Mouse (Mus musculus): Measurements from ENCODE around the gene Utp14a.
"Not testable (repeated sequence)": the region's sequence is repeated elsewhere in the genome, so short reads cannot be mapped to it uniquely, and the experiment has no call there.

Utp14a gene

DNA sequence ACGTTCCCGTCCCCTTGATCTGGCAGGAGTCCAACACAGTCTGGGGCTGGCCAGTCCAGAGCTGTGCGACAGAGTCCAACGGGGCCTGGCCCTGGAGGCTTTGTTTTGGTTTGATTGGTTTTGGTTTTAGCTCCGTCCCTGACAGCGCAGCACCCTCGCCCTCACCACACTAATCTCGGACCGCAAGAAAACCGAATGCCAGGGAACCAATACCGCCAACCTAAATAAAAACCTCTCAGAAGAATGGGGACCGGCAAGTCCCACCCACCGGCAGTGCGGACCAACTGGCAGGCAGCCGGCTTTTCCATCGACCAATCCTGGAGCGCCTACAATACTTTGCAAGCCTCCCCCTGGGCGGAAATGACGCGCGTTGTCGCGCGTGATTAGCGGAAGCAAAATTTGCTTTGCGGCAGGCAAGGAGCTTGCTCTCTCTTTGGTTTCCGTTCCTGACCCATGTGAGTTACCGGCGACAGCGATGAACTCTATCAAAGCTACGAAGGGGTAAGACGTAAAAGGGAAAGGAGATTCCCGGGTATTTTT lies at the start of gene Utp14a:
Utp14a (plus strand) TSS at position 395 of the 540 bp plus-strand sequence.
- peak; percentile 95 to 97 for DNase-seq

- DNase-seq = peak in 1 of 2 experiments; percentile 17
These were observed 48.7 kb upstream of the Utp14a start for GRCm38 (mm10) chrX:48207761-48208487.

GRCm38 (mm10) chrX:48208519-48209185 lies 48.0 kb upstream of the Utp14a start, which contains the start of gene Zdhhc9:
Zdhhc9 (minus strand) TSS chrX:48208878.
- DNase-seq = peak; percentile 88 to 89

- DNase-seq = not testable (repeated sequence)
These were observed 46.9 kb upstream of the Utp14a start for GRCm38 (mm10) chrX:48209746-48210145.

- DNase-seq = no peak
These were observed 37.2 kb upstream of the Utp14a start for GRCm38 (mm10) chrX:48219468-48219867.

DNA sequence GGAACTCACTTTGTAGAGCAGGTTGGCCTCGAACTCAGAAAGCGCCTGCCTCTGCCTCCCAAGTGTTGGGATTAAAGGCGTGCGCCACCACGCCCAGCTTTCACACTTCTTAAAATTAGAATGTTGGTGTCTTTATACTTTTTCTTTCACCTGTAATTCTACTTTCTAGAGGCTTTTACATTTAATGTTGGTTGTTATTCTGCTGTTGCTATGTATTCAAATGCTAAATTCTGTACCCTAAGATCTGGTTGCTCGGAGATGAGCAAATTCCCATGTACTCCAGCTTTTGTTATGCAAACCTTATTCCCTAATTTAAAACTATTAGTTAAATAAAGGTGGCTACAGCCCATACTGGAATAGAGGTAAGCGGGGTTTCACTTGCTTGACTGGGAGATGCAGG lies 34.0 kb upstream of the Utp14a start:
- no peak for DNase-seq

DNA sequence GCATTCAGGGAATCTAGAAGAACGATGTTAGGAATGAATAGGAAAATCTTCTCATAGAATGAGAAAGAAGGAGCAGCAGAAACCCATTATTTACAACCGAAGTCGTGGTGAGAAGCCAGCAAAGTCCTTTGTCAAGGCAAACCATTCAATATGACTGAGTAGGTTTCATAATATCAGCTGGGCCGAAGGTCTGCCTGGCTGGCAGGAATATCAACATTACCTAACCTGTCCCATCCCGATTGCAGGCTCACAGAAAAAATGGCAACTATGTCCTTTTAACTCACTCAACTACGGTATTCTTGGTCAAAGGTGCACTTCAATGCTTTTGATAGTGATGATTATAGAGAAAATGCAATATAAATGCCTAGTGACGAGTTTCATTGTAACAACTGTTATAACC lies 30.4 kb upstream of the Utp14a start:
- no peak for DNase-seq

DNA sequence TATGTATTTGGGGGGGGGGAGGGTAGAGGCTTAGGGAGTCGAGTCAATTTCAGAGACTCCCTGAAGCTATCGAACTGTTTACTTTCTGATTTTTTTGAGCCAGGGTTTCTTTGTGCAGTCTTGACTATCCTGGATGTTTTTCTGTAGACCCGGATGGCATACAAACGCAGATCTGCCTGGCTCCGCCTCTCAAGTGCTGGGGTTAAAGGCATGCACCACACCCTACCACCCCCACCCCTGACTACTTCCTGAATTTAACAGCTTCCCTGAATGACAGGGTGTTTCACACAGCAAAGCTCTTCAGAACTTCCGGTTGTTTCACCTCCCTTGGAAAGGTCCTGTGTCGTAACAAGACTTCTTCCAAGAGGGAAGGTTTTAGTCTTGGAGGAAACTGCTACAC lies 22.2 kb upstream of the Utp14a start:
- peak; percentile 55 to 63 for DNase-seq

GRCm38 (mm10) chrX:48255830-48256428 lies 733 bp upstream of the Utp14a start:
- no peak for DNase-seq

- peak in 1 of 2 experiments; percentile 10 for DNase-seq
These were observed 349 bp downstream of the Utp14a start for GRCm38 (mm10) chrX:48257011-48257410.

DNA sequence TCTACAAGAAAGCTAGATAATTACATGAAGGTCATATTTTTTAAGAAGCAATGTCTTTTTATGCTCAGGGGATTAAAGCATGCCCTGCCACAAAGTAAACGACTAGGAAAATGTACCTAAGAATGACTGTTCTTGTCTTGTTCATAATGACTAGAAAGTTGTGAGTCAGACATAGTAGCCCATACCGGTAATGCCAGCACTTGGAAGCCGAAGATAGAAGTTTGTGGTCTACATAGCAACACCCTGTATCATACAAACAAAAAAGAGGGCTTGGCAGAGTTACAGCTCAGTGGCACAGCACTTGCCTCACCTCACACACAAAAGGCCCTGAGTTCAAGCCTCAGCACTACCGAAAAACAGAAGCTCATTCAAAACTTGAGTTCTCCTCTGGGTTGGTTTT lies 15.0 kb downstream of the Utp14a start:
- DNase-seq = no peak

- peak in 1 of 2 experiments; percentile 6 for DNase-seq
These were observed 18.0 kb downstream of the Utp14a start for GRCm38 (mm10) chrX:48274634-48275033.

DNA sequence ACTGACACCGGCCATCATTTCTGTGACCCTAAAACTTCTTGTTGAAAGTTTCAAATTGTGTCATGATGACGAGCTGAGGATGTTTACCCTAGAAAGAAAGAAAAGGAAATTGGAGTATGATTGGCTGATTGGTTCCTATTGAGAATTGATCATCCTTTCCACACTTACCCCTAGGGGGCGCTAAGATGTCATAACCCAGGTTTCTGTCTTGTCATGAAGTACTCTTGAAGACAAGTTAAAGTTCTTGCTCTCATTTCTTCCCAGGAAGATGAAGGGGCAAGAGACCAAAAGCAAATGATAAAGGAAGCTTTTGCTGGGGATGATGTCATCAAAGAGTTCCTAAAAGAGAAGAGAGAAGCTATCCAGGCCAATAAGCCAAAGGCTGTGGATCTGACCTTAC lies 21.4 kb downstream of the Utp14a start:
- DNase-seq = peak in 1 of 2 experiments; percentile 55

- peak; percentile 89 to 91 for DNase-seq
These were observed 27.8 kb downstream of the Utp14a start for GRCm38 (mm10) chrX:48284386-48285005.

DNA sequence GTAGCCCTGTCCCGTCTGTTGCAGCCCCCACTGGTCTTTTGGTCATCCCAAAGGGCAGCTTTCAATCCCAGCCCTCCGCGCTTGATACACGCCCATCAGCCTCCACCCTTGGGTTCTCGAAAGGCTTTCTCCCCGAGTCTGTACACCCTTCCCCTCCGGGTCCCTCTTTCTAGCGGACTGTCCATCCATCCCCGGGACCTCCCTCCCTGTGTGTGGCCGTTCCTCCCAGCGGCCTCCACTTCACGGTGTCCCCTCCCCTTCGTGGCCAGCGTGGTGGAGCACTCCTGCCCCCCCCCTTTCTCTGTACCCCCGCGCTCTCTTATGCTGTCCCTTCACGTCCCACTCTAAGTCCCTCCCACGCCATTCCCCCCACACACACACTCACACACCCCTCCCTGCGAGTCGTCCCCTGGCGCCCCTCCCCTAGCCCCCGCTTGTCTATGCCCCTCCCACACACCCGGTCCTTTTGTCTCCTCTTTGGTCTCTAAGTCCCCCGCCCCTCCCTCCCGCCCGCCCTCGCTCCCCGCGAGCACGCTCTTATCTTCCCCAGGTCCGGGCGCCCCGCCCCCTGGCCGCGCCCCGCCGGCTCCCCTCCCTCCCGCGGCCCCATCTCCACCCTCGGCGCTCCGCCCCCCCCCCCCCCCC lies 28.5 kb downstream of the Utp14a start:
- DNase-seq = peak; percentile 84 to 89

GRCm38 (mm10) chrX:48285651-48286021 lies 29.0 kb downstream of the Utp14a start:
- DNase-seq = peak; percentile 67 to 76

- no peak for DNase-seq
These were observed 29.8 kb downstream of the Utp14a start for GRCm38 (mm10) chrX:48286488-48286887.

DNA sequence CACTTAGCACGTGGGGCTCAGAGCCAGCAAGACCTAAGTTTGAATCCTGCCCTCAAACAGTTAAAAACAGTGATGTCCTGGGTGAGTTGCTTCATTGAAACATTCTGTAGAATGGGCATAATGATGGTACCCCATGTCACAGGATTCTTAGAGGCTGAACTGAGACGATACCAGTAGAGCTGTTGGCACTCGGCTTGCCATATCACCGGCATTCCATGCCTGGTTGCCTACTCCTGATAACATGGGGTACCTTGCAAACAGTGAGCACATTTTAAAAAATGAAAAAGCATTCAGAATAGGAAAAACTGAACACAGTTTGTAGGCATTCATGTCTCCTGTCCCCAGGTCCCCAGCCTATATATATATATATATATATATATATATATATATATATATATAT lies 31.3 kb downstream of the Utp14a start:
- no peak for DNase-seq

DNA sequence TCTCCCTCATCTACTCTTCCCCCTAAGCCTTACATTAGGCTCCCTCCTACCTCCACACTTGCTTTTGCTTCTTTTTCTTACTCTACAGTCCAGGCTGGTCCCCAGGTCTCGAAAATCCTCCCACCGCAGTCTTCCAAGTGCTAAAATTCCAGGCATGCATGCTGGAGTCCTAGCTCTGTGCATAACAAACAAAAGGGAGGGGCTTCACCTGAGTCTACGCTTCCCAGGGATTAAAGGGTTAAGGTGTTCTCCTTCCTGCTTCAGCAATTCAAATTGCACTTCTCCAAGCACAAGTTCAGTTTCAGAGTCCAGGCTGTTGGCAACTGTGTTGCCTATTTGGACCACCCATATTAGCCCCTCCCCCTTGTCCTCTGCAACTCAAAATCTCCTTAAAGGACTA lies 34.8 kb downstream of the Utp14a start:
- DNase-seq = no peak

- no peak for DNase-seq
These were observed 48.7 kb downstream of the Utp14a start for GRCm38 (mm10) chrX:48305356-48305755.

DNA sequence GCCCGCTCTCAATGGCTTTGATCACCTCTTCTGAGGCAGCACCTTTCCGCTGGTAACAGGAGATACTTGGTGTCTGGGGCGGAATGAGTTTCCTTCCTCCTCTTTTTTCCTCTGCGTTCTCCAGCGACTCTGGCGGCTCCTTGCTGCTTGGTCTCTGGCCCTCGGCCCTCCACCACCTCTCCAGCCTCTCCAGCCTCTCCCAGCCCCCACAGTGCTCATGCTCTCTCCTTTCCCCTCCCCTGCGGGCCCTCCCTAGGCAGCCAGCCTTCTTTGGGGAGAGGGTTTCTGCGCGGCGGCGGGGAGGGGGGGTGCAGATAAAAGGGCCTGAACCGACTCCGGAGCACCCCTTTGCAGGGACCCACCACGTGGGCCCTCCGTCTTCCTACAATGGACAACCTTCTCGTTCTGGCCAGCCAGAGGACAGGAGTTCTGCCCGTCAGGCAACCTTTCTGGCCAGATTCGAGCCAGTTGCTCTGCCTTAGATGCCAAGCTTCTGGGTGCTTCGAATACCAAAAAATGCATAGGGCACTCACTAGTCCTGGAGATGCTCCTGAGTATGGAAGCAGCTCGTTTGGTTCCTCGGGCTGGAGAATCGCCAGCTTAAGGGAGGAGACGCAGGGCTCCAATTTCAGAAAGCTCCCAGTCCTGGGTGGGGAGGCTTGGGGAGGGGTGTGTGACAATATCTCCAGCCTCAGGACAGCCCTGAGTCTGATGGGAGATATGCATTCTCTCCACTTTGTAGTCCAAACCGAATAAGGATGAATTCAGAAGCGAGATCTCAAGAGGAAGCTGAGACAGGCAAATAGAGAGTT lies 54.2 kb downstream of the Utp14a start:
- no peak for DNase-seq

- DNase-seq = no peak
These were observed 55.1 kb downstream of the Utp14a start for GRCm38 (mm10) chrX:48311727-48312126.
